Mouse (Mus musculus): ENCODE measurements around the gene Per2. TPM values are rescaled to one million over a fixed set of nuclear protein-coding genes. Genes with fewer than 3 reads are reported as not detected.

The Per2 gene
- polyA plus RNA-seq, 1 experiment from 2014 or later: 8.3 TPM

- H3K27ac ChIP-seq (ENCODE audit: low read depth): 0 out of 2 replicates have a peak overlapping the region, but pooled peaks have one; percentile 40
- peaks cover 5% of the 10 kb centered on the region; the same call in 1 of the 2 replicates for H3K36me3 ChIP-seq (ENCODE audit: insufficient read depth)
- ATAC-seq (ENCODE audit: insufficient read depth) (no peak), DNase-seq (no peak)
- no peaks in the 10 kb centered on the region for H3K27me3 ChIP-seq (ENCODE audit: insufficient read depth, low read length)
- H3K4me3 ChIP-seq (ENCODE audit: low read depth, low read length): no peak overlapping the region
- H3K9ac ChIP-seq: no peak overlapping the region
- no peak for TF ChIP-seq CTCF (IDR thresholded peaks at IDR 0.05; ENCODE audit: low read depth)
- H3K4me1 ChIP-seq (ENCODE audit: insufficient read depth): peaks cover 33% of the 10 kb centered on the region
- WGBS: 66% methylated on average over 9 of the region's 9 CpGs
- H3K9me3 ChIP-seq (ENCODE audit: low read depth, low read length): no peaks in the 10 kb centered on the region
- H3K4me2 ChIP-seq: no peak overlapping the region
Observed at GRCm38 (mm10) chr1:91453932-91454331, 5.2 kb downstream of the Per2 start.

- no peak for ATAC-seq (ENCODE audit: insufficient read depth)
- peaks cover 19% of the 10 kb centered on the region for H3K36me3 ChIP-seq (ENCODE audit: insufficient read depth)
- 44% methylated on average over 5 of the region's 5 CpGs for WGBS
- no peak overlapping the region for H3K4me2 ChIP-seq
- H3K27ac ChIP-seq (ENCODE audit: low read depth): no peak overlapping the region
- TF ChIP-seq CTCF (IDR thresholded peaks at IDR 0.05; ENCODE audit: low read depth): no peak
- H3K4me1 ChIP-seq (ENCODE audit: insufficient read depth): peaks cover 22% of the 10 kb centered on the region
- no peak overlapping the region for H3K9ac ChIP-seq
- H3K9me3 ChIP-seq (ENCODE audit: low read depth, low read length): no peaks in the 10 kb centered on the region
- no peak overlapping the region for H3K4me3 ChIP-seq (ENCODE audit: low read depth, low read length)
- DNase-seq: no peak
- H3K27me3 ChIP-seq (ENCODE audit: insufficient read depth, low read length): no peaks in the 10 kb centered on the region
Observed at GRCm38 (mm10) chr1:91451547-91452084, 7.5 kb downstream of the Per2 start.

- peaks cover 19% of the 10 kb centered on the region for H3K36me3 ChIP-seq (ENCODE audit: insufficient read depth)
- ATAC-seq (ENCODE audit: insufficient read depth): no peak
- no peaks in the 10 kb centered on the region for H3K9me3 ChIP-seq (ENCODE audit: low read depth, low read length)
- no peak for TF ChIP-seq CTCF (IDR thresholded peaks at IDR 0.05; ENCODE audit: low read depth)
- H3K4me2 ChIP-seq: no peak overlapping the region
- no peak overlapping the region for H3K9ac ChIP-seq
- 63% methylated on average over 5 of the region's 5 CpGs for WGBS
- H3K4me1 ChIP-seq (ENCODE audit: insufficient read depth): peaks cover 15% of the 10 kb centered on the region
- no peak for DNase-seq
- no peaks in the 10 kb centered on the region for H3K27me3 ChIP-seq (ENCODE audit: insufficient read depth, low read length)
- H3K27ac ChIP-seq (ENCODE audit: low read depth): no peak overlapping the region
- no peak overlapping the region for H3K4me3 ChIP-seq (ENCODE audit: low read depth, low read length)
Observed at GRCm38 (mm10) chr1:91450851-91451250, 8.3 kb downstream of the Per2 start.

- peak overlapping the region; percentile 55 for H3K27ac ChIP-seq (ENCODE audit: low read depth)
- H3K9ac ChIP-seq: no peak overlapping the region
- H3K4me3 ChIP-seq (ENCODE audit: low read depth, low read length): no peak overlapping the region
- H3K4me1 ChIP-seq (ENCODE audit: insufficient read depth): peaks cover 5% of the 10 kb centered on the region
- no peaks in the 10 kb centered on the region for H3K9me3 ChIP-seq (ENCODE audit: low read depth, low read length)
- no peak overlapping the region for H3K4me2 ChIP-seq
- no peak for TF ChIP-seq CTCF (IDR thresholded peaks at IDR 0.05; ENCODE audit: low read depth)
- H3K27me3 ChIP-seq (ENCODE audit: insufficient read depth, low read length): no peaks in the 10 kb centered on the region
- DNase-seq: peak; percentile 51
- ATAC-seq (ENCODE audit: insufficient read depth): peak; percentile 69
- peaks cover 34% of the 10 kb centered on the region for H3K36me3 ChIP-seq (ENCODE audit: insufficient read depth)
- 54% methylated on average over 10 of the region's 10 CpGs for WGBS
Observed at GRCm38 (mm10) chr1:91448688-91449087, 10.4 kb downstream of the Per2 start.

- H3K4me1 ChIP-seq (ENCODE audit: insufficient read depth): peaks cover 5% of the 10 kb centered on the region; the same call in 1 of the 2 replicates
- no peak for ATAC-seq (ENCODE audit: insufficient read depth)
- WGBS: 81% methylated on average over 4 of the region's 4 CpGs
Observed at GRCm38 (mm10) chr1:91446511-91446910, 12.6 kb downstream of the Per2 start.

GRCm38 (mm10) chr1:91446060-91446459 is 13.1 kb downstream of the Per2 start:
- H3K9ac ChIP-seq: no peak overlapping the region
- ATAC-seq (ENCODE audit: insufficient read depth) (no peak), DNase-seq (peak; percentile 66)
- H3K4me2 ChIP-seq: no peak overlapping the region
- H3K9me3 ChIP-seq (ENCODE audit: low read depth, low read length): no peaks in the 10 kb centered on the region
- no peaks in the 10 kb centered on the region for H3K27me3 ChIP-seq (ENCODE audit: insufficient read depth, low read length)
- H3K27ac ChIP-seq (ENCODE audit: low read depth): peak overlapping the region; percentile 9; the same call in 1 of the 2 replicates
- H3K4me3 ChIP-seq (ENCODE audit: low read depth, low read length): no peak overlapping the region
- no peak for TF ChIP-seq CTCF (IDR thresholded peaks at IDR 0.05; ENCODE audit: low read depth)
- H3K4me1 ChIP-seq (ENCODE audit: insufficient read depth): 0 out of 2 replicates have a peak, but pooled peaks cover 3% of the 10 kb centered on the region
- H3K36me3 ChIP-seq (ENCODE audit: insufficient read depth): peaks cover 40% of the 10 kb centered on the region
- WGBS: 56% methylated on average over 8 of the region's 8 CpGs

More at GRCm38 (mm10) chr1:91446511-91446910, 12.6 kb downstream of the Per2 start:
- no peak overlapping the region for H3K4me2 ChIP-seq
- no peak for DNase-seq
- H3K36me3 ChIP-seq (ENCODE audit: insufficient read depth): peaks cover 40% of the 10 kb centered on the region
- H3K4me3 ChIP-seq (ENCODE audit: low read depth, low read length): no peak overlapping the region
- H3K9me3 ChIP-seq (ENCODE audit: low read depth, low read length): no peaks in the 10 kb centered on the region
- TF ChIP-seq CTCF (IDR thresholded peaks at IDR 0.05; ENCODE audit: low read depth): no peak
- no peaks in the 10 kb centered on the region for H3K27me3 ChIP-seq (ENCODE audit: insufficient read depth, low read length)
- H3K9ac ChIP-seq: no peak overlapping the region
- H3K27ac ChIP-seq (ENCODE audit: low read depth): peak overlapping the region; percentile 9; the same call in 1 of the 2 replicates

GRCm38 (mm10) chr1:91444841-91445830 is 14.0 kb downstream of the Per2 start:
- Histone ChIP-seq H3K4me3 (ENCODE audit: low read depth, low read length) (no peak overlapping the region), H3K27me3 (ENCODE audit: insufficient read depth, low read length) (no peaks in the 10 kb centered on the region), H3K4me2 (no peak overlapping the region), H3K4me1 (ENCODE audit: insufficient read depth) (no peaks in the 10 kb centered on the region), H3K9ac (no peak overlapping the region), H3K27ac (ENCODE audit: low read depth) (no peak overlapping the region), H3K36me3 (ENCODE audit: insufficient read depth) (peaks cover 43% of the 10 kb centered on the region), H3K9me3 (ENCODE audit: low read depth, low read length) (no peaks in the 10 kb centered on the region)
- no peak for TF ChIP-seq CTCF (IDR thresholded peaks at IDR 0.05; ENCODE audit: low read depth)
- DNase-seq (no peak), ATAC-seq (ENCODE audit: insufficient read depth) (no peak)
- WGBS: 86% methylated on average over 17 of the region's 17 CpGs

Data from lung, embryonic 14.5 days (tissue).